ENCODE assay signal across 8 mouse cellular contexts in the genomic region with DNA sequence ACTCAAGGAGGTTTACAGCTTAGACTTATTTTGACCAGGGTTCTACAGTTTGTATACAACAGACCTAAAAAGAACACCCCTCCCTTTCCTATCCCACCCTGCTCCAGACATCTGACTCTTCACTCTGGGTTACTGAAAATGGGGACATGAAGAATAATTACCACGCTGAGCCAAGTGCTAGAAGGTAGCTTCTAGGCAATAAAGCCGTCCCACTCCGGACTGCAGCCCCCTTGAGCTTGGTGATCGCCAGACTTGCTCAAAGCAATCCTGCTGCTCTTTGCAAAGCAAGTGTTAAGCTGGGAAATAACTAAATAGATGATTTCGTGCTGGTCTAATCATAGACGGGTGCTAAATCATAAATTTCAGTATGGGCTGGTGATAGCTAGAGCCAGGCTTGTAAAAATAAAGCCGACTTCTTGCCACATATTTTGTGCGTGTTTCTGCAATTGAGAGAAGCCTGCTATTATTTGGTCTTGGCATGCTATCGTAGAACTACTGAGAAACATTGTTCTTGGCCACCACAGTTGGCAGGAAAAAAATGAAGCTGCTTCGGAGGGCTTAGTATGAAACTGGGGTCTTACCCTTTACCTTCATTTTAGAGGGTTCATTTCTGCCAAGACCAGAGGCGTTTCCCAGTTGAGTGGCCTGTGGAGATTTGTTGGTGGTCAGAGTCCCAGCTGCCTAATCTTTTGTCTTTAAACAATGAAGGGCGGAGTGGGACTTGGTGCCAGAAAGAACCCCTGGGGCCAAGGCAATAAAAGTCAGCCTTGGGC. TPM values are rescaled to one million over a fixed set of nuclear protein-coding genes. Genes with fewer than 3 reads are reported as not detected.
A peak's percentile ranks its signal among the peaks of the same experiment; 100 is the strongest.
DNase-seq lines count a peak whose midpoint lies in the region; ATAC-seq and TF ChIP-seq lines count a peak whose summit lies in the region.

No protein-coding gene starts in this region.

- H3K27me3 ChIP-seq in hindbrain, embryonic 13.5 days, result no peaks in the 10 kb centered on the region
- no peaks in the 10 kb centered on the region for H3K27me3 ChIP-seq in neural tube, embryonic 11.5 days (ENCODE audit: control insufficient read depth, insufficient read depth, low read length)

- peak overlapping the region; percentile 60; the same call in 1 of the 2 replicates for H3K27ac ChIP-seq in embryonic fibroblast, embryonic 13.5 days (ENCODE audit: insufficient read depth, low read length)
- peak overlapping the region; percentile 64 for H3K27ac ChIP-seq in hindbrain, embryonic 13.5 days
- H3K27ac ChIP-seq in neural tube, embryonic 11.5 days (ENCODE audit: low read depth, low read length), result 0 out of 2 replicates have a peak overlapping the region, but pooled peaks have one; percentile 1

- H3K4me2 ChIP-seq in hindbrain, embryonic 13.5 days, result peak overlapping the region; percentile 23; the same call in 1 of the 2 replicates
- H3K4me2 ChIP-seq in neural tube, embryonic 11.5 days (ENCODE audit: low read depth), result peak overlapping the region; percentile 19; the same call in 1 of the 2 replicates

- H3K9me3 ChIP-seq in hindbrain, embryonic 13.5 days, result no peaks in the 10 kb centered on the region
- H3K9me3 ChIP-seq in neural tube, embryonic 11.5 days (ENCODE audit: control insufficient read depth, low read length), result no peaks in the 10 kb centered on the region

- no peak overlapping the region for H3K4me3 ChIP-seq in embryonic fibroblast, embryonic 13.5 days (ENCODE audit: insufficient read depth, low read length)
- no peak overlapping the region for H3K4me3 ChIP-seq in hindbrain, embryonic 13.5 days
- no peak overlapping the region for H3K4me3 ChIP-seq in neural tube, embryonic 11.5 days (ENCODE audit: low read depth, low read length)

- TF ChIP-seq CTCF in embryonic fibroblast, embryonic 13.5 days (IDR thresholded peaks at IDR 0.05; ENCODE audit: borderline replicate concordance, insufficient read depth, low read length), result no peak

- H3K9ac ChIP-seq in hindbrain, embryonic 13.5 days, result no peak overlapping the region
- H3K9ac ChIP-seq in neural tube, embryonic 11.5 days (ENCODE audit: low read length), result no peak overlapping the region

- peak; percentile 64 for ATAC-seq in hindbrain, embryonic 13.5 days (ENCODE audit: low FRiP score)
- ATAC-seq in neural tube, embryonic 11.5 days (ENCODE audit: insufficient read depth, low FRiP score, low TSS enrichment), result peak; percentile 79; the same call in 1 of the 2 replicates
- ATAC-seq in activated CD4-positive, CD25-positive, alpha-beta regulatory T cell, adult 4 months, result no peak

- TF ChIP-seq POLR2A in embryonic fibroblast, embryonic 13.5 days (IDR thresholded peaks at IDR 0.05; ENCODE audit: low read depth, low read length), result no peak

- no peaks in the 10 kb centered on the region for H3K4me1 ChIP-seq in embryonic fibroblast, embryonic 13.5 days (ENCODE audit: control insufficient read depth, insufficient read depth, low read length)
- peaks cover 14% of the 10 kb centered on the region for H3K4me1 ChIP-seq in hindbrain, embryonic 13.5 days (replicated peaks)
- peaks cover 6% of the 10 kb centered on the region; the same call in 1 of the 2 replicates for H3K4me1 ChIP-seq in neural tube, embryonic 11.5 days (ENCODE audit: control insufficient read depth, insufficient read depth, low read length)

- no peaks in the 10 kb centered on the region for H3K36me3 ChIP-seq in hindbrain, embryonic 13.5 days
- no peaks in the 10 kb centered on the region for H3K36me3 ChIP-seq in neural tube, embryonic 11.5 days (ENCODE audit: control insufficient read depth, insufficient read depth, low read length)

- 18% methylated on average over 12 of the region's 12 CpGs for WGBS in hindbrain, embryonic 13.5 days
- WGBS in neural tube, embryonic 11.5 days, result 18% methylated on average over 12 of the region's 12 CpGs

- peak; percentile 22 to 36 for DNase-seq in kidney, postnatal 25 days
- no peak for DNase-seq in kidney, adult 9 months
- peak; percentile 26 for DNase-seq in neural tube, embryonic 11.5 days (ENCODE audit: low spot score)
- no peak for DNase-seq in left cerebral cortex, adult 8-10 months (ENCODE audit: low spot score in 2 of 2)
- no peak for DNase-seq in layer of hippocampus, adult 11-12 months (ENCODE audit: low spot score)

RNA-seq across cellular contexts. Expression of a gene that starts 50.3 kb away (rescaled TPM):
- polyA plus RNA-seq in embryonic fibroblast, embryonic 13.5 days (2011; ENCODE audit: insufficient read length, low read depth, missing spikeins), result 10.2 and 12.2 TPM in 2 replicates
- 18.2 and 18.3 TPM in 2 replicates for polyA plus RNA-seq in hindbrain, embryonic 13.5 days (2015; fragmentation: Nextera tagmentation; extraction: Ambion mirVana)
- 17.7 and 18.4 TPM in 2 replicates for polyA plus RNA-seq in neural tube, embryonic 11.5 days (2014; fragmentation: Nextera tagmentation; extraction: Ambion mirVana)
- 1 to 10 TPM in 1 of 2 experiments, not detected in 1; 1.1 TPM for polyA plus RNA-seq in activated CD4-positive, CD25-positive, alpha-beta regulatory T cell, adult 4 months (2017; shearing (Covaris generic))
- total RNA-seq in left cerebral cortex, adult 8-10 months (2022), result 10 to 100 TPM; 33.1 to 52.1 (median 41.7) TPM

Comparison
In these comparisons a context has a peak if more than half of its experiments do, and no peak if none do; other contexts are left out.
1. DNase-seq: peak in kidney, postnatal 25 days (2 of 2) and neural tube, embryonic 11.5 days (single experiment); none in kidney, adult 9 months (single experiment), left cerebral cortex, adult 8-10 months (0 of 2) and layer of hippocampus, adult 11-12 months (single experiment).
2. H3K27ac ChIP-seq: peak in every context shown above with its lines; median percentile 64 in hindbrain, embryonic 13.5 days; 60 in embryonic fibroblast, embryonic 13.5 days; 1 in neural tube, embryonic 11.5 days.